Mouse (Mus musculus): Measurements from ENCODE around the gene 2410002F23Rik. TPM values are rescaled to one million over a fixed set of nuclear protein-coding genes. Genes with fewer than 3 reads are reported as not detected.
A peak's percentile ranks its signal among the peaks of the same experiment; 100 is the strongest.
"Not testable (repeated sequence)": the region's sequence is repeated elsewhere in the genome, so short reads cannot be mapped to it uniquely, and the experiment has no call there.

2410002F23Rik gene
- total and polyA plus RNA-seq, 2 experiments, result 6.1 to 30.1 TPM

DNA sequence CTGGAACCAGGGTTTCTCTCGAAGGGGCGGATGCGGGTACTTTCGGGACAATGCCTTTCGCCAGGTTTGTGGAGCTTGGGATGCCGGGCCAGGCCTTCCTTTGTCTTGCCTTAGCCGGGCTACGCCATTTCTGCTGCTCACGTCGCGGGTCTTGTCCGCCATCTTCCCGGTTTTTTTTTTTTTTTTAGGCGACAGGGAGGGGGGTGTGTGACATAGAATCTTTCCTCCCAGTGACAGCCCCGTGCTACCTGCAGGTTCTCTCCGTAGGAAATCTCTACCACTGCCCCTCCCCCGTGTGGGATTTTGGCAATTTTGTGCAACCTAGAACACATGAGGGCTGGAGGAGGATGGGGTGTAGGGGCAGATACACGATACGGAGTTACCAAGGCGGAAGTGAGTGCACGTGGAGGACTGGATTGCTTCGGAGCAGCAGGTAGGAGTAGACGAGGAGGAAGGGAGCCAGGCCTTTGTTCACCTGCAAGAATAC is 505 bp downstream of the 2410002F23Rik start:
- Histone ChIP-seq H3K4me1 (ENCODE audit: control insufficient read depth, insufficient read depth, low read length) (peaks cover 5% of the 10 kb centered on the region), H3K27ac (replicated peaks; ENCODE audit: insufficient read depth, low read depth, low read length) (peak overlapping the region; percentile 33), H3K79me2 (ENCODE audit: control insufficient read depth, insufficient read depth, low read length) (no peaks in the 10 kb centered on the region), H3K4me3 (ENCODE audit: insufficient read depth, low read depth, low read length) (peak overlapping the region; percentile 98), H3K9ac (ENCODE audit: low read depth, low read length) (peak overlapping the region; percentile 76), H3K36me3 (ENCODE audit: control insufficient read depth, insufficient read depth, low read length) (peaks cover 6% of the 10 kb centered on the region), H3K27me3 (ENCODE audit: control insufficient read depth, insufficient read depth, low read length) (no peaks in the 10 kb centered on the region)
- TF ChIP-seq POLR2A (IDR thresholded peaks at IDR 0.05; ENCODE audit: extremely low read depth, insufficient read depth, low read length) (no peak), CTCF (IDR thresholded peaks at IDR 0.05; ENCODE audit: low read depth, low read length) (no peak)
- under 1% methylated on average over 23 of the region's 23 CpGs for WGBS
- peak; percentile 17 for DNase-seq (ENCODE audit: extremely low read depth, low read depth, low spot score)

DNA sequence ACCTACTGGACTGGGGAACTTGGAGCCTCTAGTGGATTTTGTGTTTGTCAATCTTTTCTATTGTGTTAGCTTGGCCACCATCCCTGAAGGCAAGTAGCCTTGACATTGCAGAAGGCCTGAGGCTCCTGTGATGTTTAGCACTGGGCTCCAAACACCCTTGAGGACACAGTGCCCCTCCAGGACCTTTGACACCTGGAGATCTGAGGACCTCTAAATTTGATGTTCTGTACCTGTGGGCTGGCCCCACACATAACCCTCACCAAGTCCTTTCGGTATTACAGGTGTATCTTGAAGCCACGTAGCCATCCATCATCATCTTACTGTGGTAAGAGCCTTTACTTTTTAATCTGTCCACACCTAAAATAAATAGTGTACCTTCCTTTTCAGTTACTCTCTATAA is 1.4 kb downstream of the 2410002F23Rik start:
- Histone ChIP-seq H3K9ac (ENCODE audit: low read depth, low read length) (no peak overlapping the region), H3K36me3 (ENCODE audit: control insufficient read depth, insufficient read depth, low read length) (peaks cover 8% of the 10 kb centered on the region), H3K79me2 (ENCODE audit: control insufficient read depth, insufficient read depth, low read length) (no peaks in the 10 kb centered on the region), H3K4me3 (ENCODE audit: insufficient read depth, low read depth, low read length) (no peak overlapping the region), H3K27me3 (ENCODE audit: control insufficient read depth, insufficient read depth, low read length) (no peaks in the 10 kb centered on the region), H3K4me1 (ENCODE audit: control insufficient read depth, insufficient read depth, low read length) (peaks cover 5% of the 10 kb centered on the region), H3K27ac (replicated peaks; ENCODE audit: insufficient read depth, low read depth, low read length) (no peak overlapping the region)
- 95% methylated on average over 2 of the region's 2 CpGs for WGBS
- TF ChIP-seq POLR2A (IDR thresholded peaks at IDR 0.05; ENCODE audit: extremely low read depth, insufficient read depth, low read length), result no peak
- TF ChIP-seq CTCF (IDR thresholded peaks at IDR 0.05; ENCODE audit: low read depth, low read length), result no peak
- DNase-seq (ENCODE audit: extremely low read depth, low read depth, low spot score), result no peak

- H3K27ac ChIP-seq (replicated peaks; ENCODE audit: insufficient read depth, low read depth, low read length), result no peak overlapping the region
- no peaks in the 10 kb centered on the region for H3K27me3 ChIP-seq (ENCODE audit: control insufficient read depth, insufficient read depth, low read length)
- peaks cover 5% of the 10 kb centered on the region for H3K4me1 ChIP-seq (ENCODE audit: control insufficient read depth, insufficient read depth, low read length)
- no peak overlapping the region for H3K9ac ChIP-seq (ENCODE audit: low read depth, low read length)
- no peaks in the 10 kb centered on the region for H3K79me2 ChIP-seq (ENCODE audit: control insufficient read depth, insufficient read depth, low read length)
- DNase-seq (ENCODE audit: extremely low read depth, low read depth, low spot score), result no peak
- no peak overlapping the region for H3K4me3 ChIP-seq (ENCODE audit: insufficient read depth, low read depth, low read length)
- 97% methylated on average over 4 of the region's 4 CpGs for WGBS
- TF ChIP-seq CTCF (IDR thresholded peaks at IDR 0.05; ENCODE audit: low read depth, low read length) (no peak), POLR2A (IDR thresholded peaks at IDR 0.05; ENCODE audit: extremely low read depth, insufficient read depth, low read length) (no peak)
- H3K36me3 ChIP-seq (ENCODE audit: control insufficient read depth, insufficient read depth, low read length), result peaks cover 8% of the 10 kb centered on the region
These were observed 2.7 kb downstream of the 2410002F23Rik start for GRCm38 (mm10) chr7:44249248-44249647.

DNA sequence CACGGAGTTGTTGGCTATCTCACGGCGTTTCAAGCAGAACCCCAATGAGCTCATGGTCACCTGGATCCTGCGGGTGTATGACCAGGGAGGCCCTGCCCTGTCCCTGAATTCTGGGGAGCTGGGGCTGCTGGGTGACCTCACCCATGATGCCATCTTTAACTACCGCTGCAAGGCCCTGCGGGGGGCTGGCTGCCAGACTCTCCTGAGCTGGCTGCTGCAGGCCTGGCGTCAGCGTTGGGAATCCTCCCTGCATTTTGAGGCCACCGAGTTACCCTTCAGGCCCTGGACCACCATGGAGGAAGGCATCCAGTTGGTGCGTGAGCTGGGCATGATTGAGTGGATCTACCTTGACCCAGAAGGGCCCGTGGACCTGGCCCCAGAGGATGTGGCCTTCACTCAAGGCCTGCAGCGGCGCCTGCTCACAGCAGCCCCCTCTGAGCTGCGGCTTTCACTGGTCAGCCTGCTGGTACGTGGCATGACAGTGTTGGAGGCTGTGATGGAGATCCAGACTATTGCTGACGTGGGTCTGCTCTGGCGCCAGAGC is 4.3 kb downstream of the 2410002F23Rik start:
- not testable (repeated sequence) for H3K9ac ChIP-seq (ENCODE audit: low read depth, low read length); H3K79me2 ChIP-seq (ENCODE audit: control insufficient read depth, insufficient read depth, low read length); H3K27me3 ChIP-seq (ENCODE audit: control insufficient read depth, insufficient read depth, low read length); H3K4me3 ChIP-seq (ENCODE audit: insufficient read depth, low read depth, low read length); H3K4me1 ChIP-seq (ENCODE audit: control insufficient read depth, insufficient read depth, low read length); H3K36me3 ChIP-seq (ENCODE audit: control insufficient read depth, insufficient read depth, low read length); DNase-seq (ENCODE audit: extremely low read depth, low read depth, low spot score); H3K27ac ChIP-seq (replicated peaks; ENCODE audit: insufficient read depth, low read depth, low read length)
- 93% methylated on average over 17 of the region's 17 CpGs for WGBS

DNA sequence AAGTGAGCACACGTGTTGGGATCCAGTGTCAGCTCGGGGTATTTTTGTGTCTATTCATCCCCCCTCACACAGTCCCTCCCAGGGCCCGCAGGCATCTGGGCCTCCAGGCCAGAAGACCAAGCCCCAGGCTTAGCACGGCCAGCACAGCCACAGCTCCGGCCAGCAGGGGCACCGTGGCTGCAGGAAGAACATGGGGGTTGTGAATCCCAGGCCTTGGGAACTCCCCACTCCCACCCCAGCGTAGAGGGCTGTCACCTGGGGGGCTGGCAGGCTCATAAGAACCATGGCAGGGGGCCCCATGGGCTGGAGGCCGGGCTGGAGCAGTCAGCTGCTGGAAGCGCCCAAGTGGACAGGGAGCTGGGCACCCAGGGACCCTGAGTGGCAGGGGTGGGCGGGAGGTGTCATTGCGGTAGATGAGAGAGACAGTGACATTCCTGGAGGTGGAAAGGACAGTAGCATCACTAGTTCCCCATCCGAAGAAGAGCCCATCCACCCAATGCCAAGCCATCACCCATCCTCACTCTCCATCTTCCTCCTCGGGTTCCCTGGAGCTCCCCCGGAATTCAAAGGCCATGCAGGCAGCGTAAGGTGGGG is 6.6 kb downstream of the 2410002F23Rik start:
- no peak overlapping the region for H3K9ac ChIP-seq (ENCODE audit: low read depth, low read length)
- whole genome bisulfite sequencing, result 79% methylated on average over 15 of the region's 15 CpGs
- no peaks in the 10 kb centered on the region for H3K79me2 ChIP-seq (ENCODE audit: control insufficient read depth, insufficient read depth, low read length)
- no peak overlapping the region for H3K4me3 ChIP-seq (ENCODE audit: insufficient read depth, low read depth, low read length)
- no peak for DNase-seq (ENCODE audit: extremely low read depth, low read depth, low spot score)
- H3K27ac ChIP-seq (replicated peaks; ENCODE audit: insufficient read depth, low read depth, low read length), result no peak overlapping the region
- H3K27me3 ChIP-seq (ENCODE audit: control insufficient read depth, insufficient read depth, low read length), result no peaks in the 10 kb centered on the region
- H3K4me1 ChIP-seq (ENCODE audit: control insufficient read depth, insufficient read depth, low read length), result no peaks in the 10 kb centered on the region
- peaks cover 8% of the 10 kb centered on the region for H3K36me3 ChIP-seq (ENCODE audit: control insufficient read depth, insufficient read depth, low read length)
- no peak for TF ChIP-seq POLR2A (IDR thresholded peaks at IDR 0.05; ENCODE audit: extremely low read depth, insufficient read depth, low read length)
- no peak for TF ChIP-seq CTCF (IDR thresholded peaks at IDR 0.05; ENCODE audit: low read depth, low read length)

- H3K79me2 ChIP-seq (ENCODE audit: control insufficient read depth, insufficient read depth, low read length), result no peaks in the 10 kb centered on the region
- 77% methylated on average over 6 of the region's 6 CpGs for WGBS
- no peak overlapping the region for H3K4me3 ChIP-seq (ENCODE audit: insufficient read depth, low read depth, low read length)
- no peaks in the 10 kb centered on the region for H3K4me1 ChIP-seq (ENCODE audit: control insufficient read depth, insufficient read depth, low read length)
- H3K27ac ChIP-seq (replicated peaks; ENCODE audit: insufficient read depth, low read depth, low read length), result no peak overlapping the region
- no peak for DNase-seq (ENCODE audit: extremely low read depth, low read depth, low spot score)
- peaks cover 2% of the 10 kb centered on the region; the same call in 1 of the 2 replicates for H3K36me3 ChIP-seq (ENCODE audit: control insufficient read depth, insufficient read depth, low read length)
- TF ChIP-seq POLR2A (IDR thresholded peaks at IDR 0.05; ENCODE audit: extremely low read depth, insufficient read depth, low read length) (no peak), CTCF (IDR thresholded peaks at IDR 0.05; ENCODE audit: low read depth, low read length) (no peak)
- no peaks in the 10 kb centered on the region for H3K27me3 ChIP-seq (ENCODE audit: control insufficient read depth, insufficient read depth, low read length)
- no peak overlapping the region for H3K9ac ChIP-seq (ENCODE audit: low read depth, low read length)
These were observed 8.4 kb downstream of the 2410002F23Rik start for GRCm38 (mm10) chr7:44254930-44255329.

All from liver, adult 2 months (tissue).